Mouse (Mus musculus) testis, adult 2 months (tissue): ENCODE data around the gene Aldh9a1. TPM values are rescaled to one million over a fixed set of nuclear protein-coding genes. Genes with fewer than 3 reads are reported as not detected.

Experiments used
- H3K27ac ChIP-seq: fragments of 200-500 bp; 2 replicates; pipeline ENCODE4 v1.5.1; 2012; ENCODE audit warnings: low read depth, low read length; ENCODE audit not compliant: control insufficient read depth, insufficient read depth
- H3K27me3 ChIP-seq: fragments of 200-500 bp; 2 replicates; pipeline ENCODE4 v1.6.1; 2012; ENCODE audit warnings: mild to moderate bottlenecking, low read length, moderate library complexity; ENCODE audit not compliant: control insufficient read depth, insufficient read depth
- H3K36me3 ChIP-seq: fragments of 200-500 bp; 2 replicates; pipeline ENCODE4 v1.6.1; 2012; ENCODE audit warnings: mild to moderate bottlenecking, low read length; ENCODE audit not compliant: control insufficient read depth, insufficient read depth
- H3K4me1 ChIP-seq: fragments of 200-500 bp; 2 replicates; pipeline ENCODE4 v1.6.1; 2012; ENCODE audit warnings: low read length; ENCODE audit not compliant: control insufficient read depth, insufficient read depth
- H3K4me3 ChIP-seq: fragments of 200-500 bp; 2 replicates; pipeline ENCODE4 v1.5.1; 2012; ENCODE audit warnings: low read depth, mild to moderate bottlenecking, low read length, moderate library complexity, mixed read lengths; ENCODE audit not compliant: control insufficient read depth
- CTCF ChIP-seq: fragments of 200-500 bp; IDR thresholded peaks from 2 replicates; pipeline ENCODE4 v1.5.1; 2012; ENCODE audit warnings: low read depth, mild to moderate bottlenecking, inconsistent platforms, low read length, moderate library complexity; ENCODE audit not compliant: control insufficient read depth, insufficient read depth, insufficient replicate concordance
- POLR2A ChIP-seq: fragments of 200-500 bp; IDR thresholded peaks from 2 replicates; pipeline ENCODE4 v1.6.1; 2012; ENCODE audit warnings: low read depth, mild to moderate bottlenecking, inconsistent platforms, low read length, moderate library complexity; ENCODE audit not compliant: control insufficient read depth
- polyA plus RNA-seq: library from polyadenylated mRNA; depleted of rRNA; stranded (reverse); fragments of >200 nt; gene quantifications from 2 replicates; pipeline ENCODE4 v1.2.3, GENCODE M21; 2012; rRNA removed

Gene Aldh9a1
- 30.8 and 33.6 TPM in 2 replicates for polyA plus RNA-seq

GRCm38 (mm10) chr1:167349815-167350596, at the start of gene Aldh9a1:
Gene Aldh9a1, plus strand, starts transcription at chr1:167349991.
- no peaks in the 10 kb centered on the region; the same call in 1 of the 2 replicates for H3K36me3 ChIP-seq
- H3K27me3 ChIP-seq: no peaks in the 10 kb centered on the region
- peak within 1 kb of the TSS; percentile 86 for H3K27ac ChIP-seq
- H3K4me3 ChIP-seq: peak within 1 kb of the TSS; percentile 98
- H3K4me1 ChIP-seq: peaks cover 7% of the 10 kb centered on the region
- TF ChIP-seq POLR2A (peak; percentile 40; the same call in 1 of the 2 replicates), CTCF (no peak)

GRCm38 (mm10) chr1:167300122-167300521, 49.7 kb upstream of the Aldh9a1 start:
- Histone ChIP-seq H3K27ac (no peak overlapping the region), H3K36me3 (no peaks in the 10 kb centered on the region), H3K4me3 (no peak overlapping the region), H3K27me3 (no peaks in the 10 kb centered on the region), H3K4me1 (no peaks in the 10 kb centered on the region)
- no peak for TF ChIP-seq POLR2A

GRCm38 (mm10) chr1:167305501-167306137, 44.2 kb upstream of the Aldh9a1 start:
- no peak overlapping the region for H3K27ac ChIP-seq
- no peak for TF ChIP-seq CTCF
- no peak for TF ChIP-seq POLR2A
- H3K27me3 ChIP-seq: no peaks in the 10 kb centered on the region
- H3K4me1 ChIP-seq: no peaks in the 10 kb centered on the region; the same call in 1 of the 2 replicates
- no peaks in the 10 kb centered on the region for H3K36me3 ChIP-seq
- no peak overlapping the region for H3K4me3 ChIP-seq

GRCm38 (mm10) chr1:167306451-167307240, 43.1 kb upstream of the Aldh9a1 start:
- Histone ChIP-seq H3K27me3 (no peaks in the 10 kb centered on the region), H3K4me3 (no peak overlapping the region), H3K27ac (no peak overlapping the region), H3K36me3 (no peaks in the 10 kb centered on the region), H3K4me1 (no peaks in the 10 kb centered on the region; the same call in 1 of the 2 replicates)
- TF ChIP-seq POLR2A: no peak
- TF ChIP-seq CTCF: peak; percentile 30; the same call in 1 of the 2 replicates

GRCm38 (mm10) chr1:167307674-167308073, 42.1 kb upstream of the Aldh9a1 start:
- H3K4me1 ChIP-seq: no peaks in the 10 kb centered on the region; the same call in 1 of the 2 replicates
- no peaks in the 10 kb centered on the region for H3K36me3 ChIP-seq
- no peak for TF ChIP-seq POLR2A
- no peak for TF ChIP-seq CTCF
- H3K4me3 ChIP-seq: peak overlapping the region; percentile 98
- no peaks in the 10 kb centered on the region for H3K27me3 ChIP-seq
- peak overlapping the region; percentile 100; the same call in 1 of the 2 replicates for H3K27ac ChIP-seq

- peak within 1 kb of the TSS; percentile 100 for H3K27ac ChIP-seq
- H3K27me3 ChIP-seq: no peaks in the 10 kb centered on the region
- no peaks in the 10 kb centered on the region for H3K36me3 ChIP-seq
- H3K4me3 ChIP-seq: peak within 1 kb of the TSS; percentile 98
- H3K4me1 ChIP-seq: no peaks in the 10 kb centered on the region; the same call in 1 of the 2 replicates
- TF ChIP-seq POLR2A (peak; percentile 99), CTCF (0 out of 2 replicates have a peak, but pooled peaks have one; percentile 2)
Observed at GRCm38 (mm10) chr1:167308261-167309054, 41.3 kb upstream of the Aldh9a1 start, which contains the start of gene Tmco1. Gene Tmco1, plus strand, starts transcription at chr1:167308378.
